In genomic region chr12:87343084-87343605, GRCm38 (mm10) we compare ENCODE assay signal across 27 mouse cellular contexts. TPM values are rescaled to one million over a fixed set of nuclear protein-coding genes. Genes with fewer than 3 reads are reported as not detected.
DNase-seq lines count a peak whose midpoint lies in the region; ATAC-seq and TF ChIP-seq lines count a peak whose summit lies in the region.
"Had no signal": no experiment of that assay in that cellular context is flagged by ENCODE, and none has a peak within 500 bp of the region (broad histone marks: within the 10 kb centered on the region; RNA-seq: fewer than 3 reads in every experiment).

No protein-coding gene starts in this region.

- no peak for TF ChIP-seq CTCF in gastrocnemius, adult 2 months (IDR thresholded peaks at IDR 0.05)

- H3K36me3 ChIP-seq in liver, embryonic 15.5 days (replicated peaks) = peaks cover 18% of the 10 kb centered on the region
- H3K36me3 ChIP-seq in liver, embryonic 12.5 days = peaks cover 46% of the 10 kb centered on the region
- peaks cover 42% of the 10 kb centered on the region for H3K36me3 ChIP-seq in hindbrain, embryonic 13.5 days
- H3K36me3 ChIP-seq in forebrain, embryonic 12.5 days (replicated peaks) = peaks cover 10% of the 10 kb centered on the region

- peak; percentile 51 for ATAC-seq in liver, embryonic 15.5 days (ENCODE audit: insufficient read depth)
- no peak for ATAC-seq in liver, embryonic 12.5 days
- ATAC-seq in hindbrain, embryonic 13.5 days (ENCODE audit: low FRiP score) = no peak
- no peak for ATAC-seq in forebrain, embryonic 12.5 days (ENCODE audit: low FRiP score)
- ATAC-seq: forebrain, embryonic 14.5 days; forebrain, postnatal 0 days; Patski had no signal

- peaks cover 4% of the 10 kb centered on the region; the same call in 1 of the 2 replicates for H3K4me1 ChIP-seq in liver, embryonic 15.5 days (replicated peaks)
- no peaks in the 10 kb centered on the region; the same call in 1 of the 2 replicates for H3K4me1 ChIP-seq in liver, embryonic 12.5 days
- no peaks in the 10 kb centered on the region for H3K4me1 ChIP-seq in hindbrain, embryonic 13.5 days (replicated peaks)
- no peaks in the 10 kb centered on the region for H3K4me1 ChIP-seq in forebrain, embryonic 12.5 days
- H3K4me1 ChIP-seq: forebrain, embryonic 10.5 days; heart, embryonic 15.5 days; hindbrain, embryonic 15.5 days had no signal

- H3K27ac ChIP-seq in gastrocnemius, adult 2 months = 0 out of 2 replicates have a peak overlapping the region, but pooled peaks have one; percentile 6
- no peak overlapping the region for H3K27ac ChIP-seq in liver, embryonic 15.5 days (replicated peaks)
- H3K27ac ChIP-seq in liver, embryonic 12.5 days = no peak overlapping the region
- no peak overlapping the region for H3K27ac ChIP-seq in hindbrain, embryonic 13.5 days
- H3K27ac ChIP-seq in forebrain, embryonic 12.5 days = no peak overlapping the region
- H3K27ac ChIP-seq: forebrain, embryonic 10.5 days; heart, embryonic 15.5 days; hindbrain, embryonic 15.5 days had no signal

- H3K4me3 ChIP-seq in gastrocnemius, adult 2 months = no peak overlapping the region
- H3K4me3 ChIP-seq in liver, embryonic 15.5 days (replicated peaks) = no peak overlapping the region
- H3K4me3 ChIP-seq in liver, embryonic 12.5 days = no peak overlapping the region
- no peak overlapping the region for H3K4me3 ChIP-seq in hindbrain, embryonic 13.5 days
- no peak overlapping the region for H3K4me3 ChIP-seq in forebrain, embryonic 12.5 days (replicated peaks)
- H3K4me3 ChIP-seq: forebrain, embryonic 10.5 days; heart, embryonic 12.5 days; heart, embryonic 15.5 days; hindbrain, embryonic 15.5 days had no signal

- DNase-seq in gastrocnemius, adult 2 months = no peak
- DNase-seq in gastrocnemius, adult 8-10 months (ENCODE audit: low spot score in 2 of 2) = no peak
- DNase-seq in brain, adult 2 months (ENCODE audit: low read depth, low spot score) = peak; percentile 19
- DNase-seq: adrenal gland, adult 2 months; adrenal gland, postnatal 14 days; B cell, adult 2 months; cerebellum, adult 18-20 months; cerebellum, adult 9-10 months; cerebellum, postnatal 14 days; forebrain, postnatal 0 days; gastrocnemius, postnatal 25 days; heart, adult 18-20 months; heart, postnatal 10 days; heart, postnatal 4 days had no signal

- no peak overlapping the region for H3K9ac ChIP-seq in liver, embryonic 15.5 days
- no peak overlapping the region for H3K9ac ChIP-seq in liver, embryonic 12.5 days
- H3K9ac ChIP-seq in hindbrain, embryonic 13.5 days = no peak overlapping the region
- H3K9ac ChIP-seq in forebrain, embryonic 12.5 days = no peak overlapping the region
- H3K9ac ChIP-seq: forebrain, postnatal 0 days; heart, embryonic 12.5 days; heart, embryonic 15.5 days; hindbrain, embryonic 15.5 days had no signal

- H3K9me3 ChIP-seq in liver, embryonic 15.5 days (replicated peaks) = no peaks in the 10 kb centered on the region
- H3K9me3 ChIP-seq in liver, embryonic 12.5 days (replicated peaks) = no peaks in the 10 kb centered on the region
- H3K9me3 ChIP-seq in hindbrain, embryonic 13.5 days = no peaks in the 10 kb centered on the region
- no peaks in the 10 kb centered on the region for H3K9me3 ChIP-seq in forebrain, embryonic 12.5 days
- H3K9me3 ChIP-seq: forebrain, embryonic 10.5 days; G1E; heart, embryonic 12.5 days; heart, embryonic 15.5 days; hindbrain, embryonic 15.5 days had no signal

- no peak overlapping the region for H3K4me2 ChIP-seq in liver, embryonic 15.5 days
- H3K4me2 ChIP-seq in liver, embryonic 12.5 days = no peak overlapping the region
- no peak overlapping the region for H3K4me2 ChIP-seq in hindbrain, embryonic 13.5 days
- no peak overlapping the region for H3K4me2 ChIP-seq in forebrain, embryonic 12.5 days
- H3K4me2 ChIP-seq: heart, embryonic 12.5 days; heart, embryonic 15.5 days; hindbrain, embryonic 15.5 days had no signal

- intact Hi-C loops in gastrocnemius, adult 2 months (cut with DNase I) = no loop called here

- no peaks in the 10 kb centered on the region for H3K27me3 ChIP-seq in liver, embryonic 15.5 days
- H3K27me3 ChIP-seq in liver, embryonic 12.5 days (replicated peaks) = no peaks in the 10 kb centered on the region
- H3K27me3 ChIP-seq in hindbrain, embryonic 13.5 days = no peaks in the 10 kb centered on the region
- no peaks in the 10 kb centered on the region for H3K27me3 ChIP-seq in forebrain, embryonic 12.5 days
- H3K27me3 ChIP-seq: CH12.LX; heart, embryonic 12.5 days; heart, embryonic 15.5 days; hindbrain, embryonic 15.5 days; Patski had no signal

RNA-seq across cellular contexts. Expression of gene Ism2, which starts 43.6 kb away (rescaled TPM):
- not detected for total RNA-seq in gastrocnemius, adult 2 months (2021)
- total RNA-seq in gastrocnemius, adult 8-10 months (2022) = not detected
- 0.15 and 0.23 TPM in 2 replicates for polyA plus RNA-seq in liver, embryonic 15.5 days (2015; fragmentation: Nextera tagmentation; extraction: Ambion mirVana)
- 0.33 and 0.74 TPM in 2 replicates for polyA plus RNA-seq in liver, embryonic 12.5 days (2016; fragmentation: Nextera tagmentation; extraction: Ambion mirVana)
- polyA plus RNA-seq in hindbrain, embryonic 13.5 days (2015; fragmentation: Nextera tagmentation; extraction: Ambion mirVana) = 1.1 and 1.2 TPM in 2 replicates
- polyA plus RNA-seq in forebrain, embryonic 12.5 days (2016; fragmentation: Nextera tagmentation; extraction: Ambion mirVana) = 1.2 and 1.8 TPM in 2 replicates
- total RNA-seq: adrenal gland, adult 2 months; adrenal gland, postnatal 14 days; gastrocnemius, adult 18-20 months; gastrocnemius, postnatal 25 days; heart, adult 18-20 months had no signal
- polyA plus RNA-seq: G1E had no signal

RNA-seq across cellular contexts. Expression of gene Sptlc2, which starts 45.0 kb away (rescaled TPM):
- 1 to 10 TPM; 6.4 to 8.5 TPM for total RNA-seq in gastrocnemius, adult 2 months (2021)
- 1 to 10 TPM; 4.7 to 5.6 (median 5.3) TPM for total RNA-seq in gastrocnemius, adult 8-10 months (2022)
- polyA plus RNA-seq in liver, embryonic 15.5 days (2015; fragmentation: Nextera tagmentation; extraction: Ambion mirVana) = 25.9 and 28.6 TPM in 2 replicates
- 34.2 and 39.7 TPM in 2 replicates for polyA plus RNA-seq in liver, embryonic 12.5 days (2016; fragmentation: Nextera tagmentation; extraction: Ambion mirVana)
- polyA plus RNA-seq in hindbrain, embryonic 13.5 days (2015; fragmentation: Nextera tagmentation; extraction: Ambion mirVana) = 64.8 and 70.5 TPM in 2 replicates
- polyA plus RNA-seq in forebrain, embryonic 12.5 days (2016; fragmentation: Nextera tagmentation; extraction: Ambion mirVana) = 50.8 and 54.2 TPM in 2 replicates
